Mouse (Mus musculus): ENCODE results near the gene Cux1. TPM values are rescaled to one million over a fixed set of nuclear protein-coding genes. Genes with fewer than 3 reads are reported as not detected.

Gene Cux1
- total RNA-seq, 2 experiments from 2014 or later = 109 to 111 TPM

- no peak for DNase-seq (ENCODE audit: low spot score in 2 of 2)
Observed at GRCm38 (mm10) chr5:136429647-136430046, 137.6 kb downstream of the Cux1 start.

GRCm38 (mm10) chr5:136428498-136429060 is 138.7 kb downstream of the Cux1 start:
- peak in 1 of 2 experiments; percentile 12 for DNase-seq (ENCODE audit: low spot score in 2 of 2)

GRCm38 (mm10) chr5:136427772-136428497 is 139.4 kb downstream of the Cux1 start:
- DNase-seq (ENCODE audit: low spot score in 2 of 2) = no peak

- no peak for DNase-seq (ENCODE audit: low spot score in 2 of 2)
Observed at GRCm38 (mm10) chr5:136427121-136427771, 140.0 kb downstream of the Cux1 start.

- no peak for DNase-seq (ENCODE audit: low spot score in 2 of 2)
Observed at GRCm38 (mm10) chr5:136422948-136423347, 144.3 kb downstream of the Cux1 start.

GRCm38 (mm10) chr5:136421885-136422284 is 145.4 kb downstream of the Cux1 start:
- no peak for DNase-seq (ENCODE audit: low spot score in 2 of 2)

- no peak for DNase-seq (ENCODE audit: low spot score in 2 of 2)
Observed at GRCm38 (mm10) chr5:136421316-136421715, 146.0 kb downstream of the Cux1 start.

- no peak for DNase-seq (ENCODE audit: low spot score in 2 of 2)
Observed at GRCm38 (mm10) chr5:136420342-136420741, 146.9 kb downstream of the Cux1 start.

GRCm38 (mm10) chr5:136417891-136418290 is 149.4 kb downstream of the Cux1 start:
- no peak for DNase-seq (ENCODE audit: low spot score in 2 of 2)

GRCm38 (mm10) chr5:136414479-136414878 is 152.8 kb downstream of the Cux1 start:
- no peak for DNase-seq (ENCODE audit: low spot score in 2 of 2)

GRCm38 (mm10) chr5:136410681-136411181 is 156.6 kb downstream of the Cux1 start:
- DNase-seq (ENCODE audit: low spot score in 2 of 2) = no peak

- no peak for DNase-seq (ENCODE audit: low spot score in 2 of 2)
Observed at GRCm38 (mm10) chr5:136406357-136406756, 160.9 kb downstream of the Cux1 start.

- DNase-seq (ENCODE audit: low spot score in 2 of 2) = peak; percentile 14 to 18
Observed at GRCm38 (mm10) chr5:136403565-136403961, 163.7 kb downstream of the Cux1 start.

GRCm38 (mm10) chr5:136402622-136403564 is 164.4 kb downstream of the Cux1 start:
- DNase-seq (ENCODE audit: low spot score in 2 of 2) = no peak

- no peak for DNase-seq (ENCODE audit: low spot score in 2 of 2)
Observed at GRCm38 (mm10) chr5:136398706-136399105, 168.6 kb downstream of the Cux1 start.

- no peak for DNase-seq (ENCODE audit: low spot score in 2 of 2)
Observed at GRCm38 (mm10) chr5:136396699-136397098, 170.6 kb downstream of the Cux1 start.

- no peak for DNase-seq (ENCODE audit: low spot score in 2 of 2)
Observed at GRCm38 (mm10) chr5:136396256-136396655, 171.0 kb downstream of the Cux1 start.

- DNase-seq (ENCODE audit: low spot score in 2 of 2) = no peak
Observed at GRCm38 (mm10) chr5:136395600-136396195, 171.6 kb downstream of the Cux1 start.

- no peak for DNase-seq (ENCODE audit: low spot score in 2 of 2)
Observed at GRCm38 (mm10) chr5:136394517-136395212, 172.6 kb downstream of the Cux1 start.

GRCm38 (mm10) chr5:136393621-136394020 is 173.7 kb downstream of the Cux1 start:
- no peak for DNase-seq (ENCODE audit: low spot score in 2 of 2)

All from adrenal gland, postnatal 4 days (tissue).